Mouse (Mus musculus) heart, embryonic 10.5 days (tissue): ENCODE results near the gene Mapk8ip3. TPM values are rescaled to one million over a fixed set of nuclear protein-coding genes. Genes with fewer than 3 reads are reported as not detected.
A peak's percentile ranks its signal among the peaks of the same experiment; 100 is the strongest.

Source experiments
- DNase-seq: peaks from one replicate; pipeline ENCODE4 v3.0.0-alpha.2; 2017; ENCODE audit warnings: low spot score
- H3K27ac ChIP-seq: fragments of 300-500 bp; sonication (generic); 2 replicates; pipeline ENCODE4 v1.5.1; 2016; ENCODE audit warnings: mild to moderate bottlenecking
- H3K27me3 ChIP-seq: fragments of 300-500 bp; sonication (generic); 2 replicates; pipeline ENCODE4 v1.6.1; 2016; ENCODE audit warnings: mild to moderate bottlenecking; ENCODE audit not compliant: poor library complexity, insufficient read depth, severe bottlenecking
- H3K36me3 ChIP-seq: fragments of 300-500 bp; sonication (generic); 2 replicates; pipeline ENCODE4 v1.6.1; 2016; ENCODE audit warnings: mild to moderate bottlenecking, moderate library complexity
- H3K4me1 ChIP-seq: fragments of 300-500 bp; sonication (generic); 2 replicates; pipeline ENCODE4 v1.6.1; 2016; ENCODE audit warnings: mild to moderate bottlenecking
- H3K4me3 ChIP-seq: fragments of 300-500 bp; sonication (generic); 2 replicates; pipeline ENCODE4 v1.5.1; 2016; ENCODE audit warnings: mild to moderate bottlenecking, moderate library complexity
- H3K9me3 ChIP-seq: fragments of 300-500 bp; sonication (generic); 2 replicates; pipeline ENCODE4 v1.6.1; 2016; ENCODE audit warnings: mild to moderate bottlenecking, moderate library complexity
- WGBS: fragments of 180-500 bp; shearing (Covaris S2); methylation state at CpG from one replicate; pipeline ENCODE4 v1.1.7; 2016; 5-methylcytosine and 5-hydroxymethylcytosine counted together
- polyA plus RNA-seq: library from polyadenylated mRNA; unstranded; fragments of >200 nt; fragmentation: Nextera tagmentation; extraction: Ambion mirVana; gene quantifications from 2 replicates; pipeline ENCODE4 v1.2.1, GENCODE M21; 2016

Mapk8ip3 gene
- polyA plus RNA-seq, 1 experiment from 2014 or later: 36.3 TPM

- peak overlapping the region; percentile 89; the same call in 1 of the 2 replicates for H3K27ac ChIP-seq
- H3K4me3 ChIP-seq: peak overlapping the region; percentile 87
- peaks cover 64% of the 10 kb centered on the region for H3K36me3 ChIP-seq
- 61% methylated on average over 18 of the region's 18 CpGs for WGBS
- no peaks in the 10 kb centered on the region for H3K9me3 ChIP-seq
- H3K27me3 ChIP-seq: no peaks in the 10 kb centered on the region
- no peak for DNase-seq
- peaks cover 30% of the 10 kb centered on the region for H3K4me1 ChIP-seq
Measured at GRCm38 (mm10) chr17:24887291-24888080, 49.3 kb downstream of the Mapk8ip3 start.

DNA sequence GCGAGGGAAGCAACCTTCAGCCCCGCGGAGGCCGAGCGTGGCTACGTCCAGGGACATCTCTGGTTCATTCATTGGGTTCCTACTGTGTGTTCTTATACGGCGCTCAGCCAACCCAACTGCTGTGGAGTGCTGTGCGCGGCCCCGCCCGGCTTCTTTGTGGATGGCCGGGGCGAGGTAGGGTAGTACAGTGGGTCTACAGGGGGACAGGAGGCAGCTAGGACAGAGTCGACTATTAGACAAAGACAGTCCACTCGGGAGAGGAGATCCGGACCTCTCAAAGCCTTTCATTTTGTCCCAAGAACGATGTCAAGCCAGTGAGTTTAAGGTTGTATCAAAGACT is 49.9 kb downstream of the Mapk8ip3 start:
- under 1% methylated on average over 18 of the region's 18 CpGs for WGBS
- Histone ChIP-seq H3K4me3 (peak overlapping the region; percentile 87), H3K36me3 (peaks cover 63% of the 10 kb centered on the region), H3K4me1 (peaks cover 32% of the 10 kb centered on the region), H3K9me3 (no peaks in the 10 kb centered on the region), H3K27me3 (no peaks in the 10 kb centered on the region), H3K27ac (peak overlapping the region; percentile 89)
- no peak for DNase-seq

- DNase-seq: peak; percentile 100
- no peaks in the 10 kb centered on the region for H3K9me3 ChIP-seq
- peak within 1 kb of the TSS; percentile 89 for H3K27ac ChIP-seq
- under 1% methylated on average over 69 of the region's 69 CpGs for WGBS
- H3K36me3 ChIP-seq: peaks cover 57% of the 10 kb centered on the region
- H3K4me1 ChIP-seq: peaks cover 37% of the 10 kb centered on the region
- H3K27me3 ChIP-seq: no peaks in the 10 kb centered on the region
- peak within 1 kb of the TSS; percentile 87 for H3K4me3 ChIP-seq
Measured at GRCm38 (mm10) chr17:24886134-24886931, 50.4 kb downstream of the Mapk8ip3 start, which contains the start of the genes Nubp2 and Spsb3. Gene Nubp2, minus strand, starts transcription at chr17:24886349. Gene Spsb3, plus strand, starts transcription at chr17:24886643.

DNA sequence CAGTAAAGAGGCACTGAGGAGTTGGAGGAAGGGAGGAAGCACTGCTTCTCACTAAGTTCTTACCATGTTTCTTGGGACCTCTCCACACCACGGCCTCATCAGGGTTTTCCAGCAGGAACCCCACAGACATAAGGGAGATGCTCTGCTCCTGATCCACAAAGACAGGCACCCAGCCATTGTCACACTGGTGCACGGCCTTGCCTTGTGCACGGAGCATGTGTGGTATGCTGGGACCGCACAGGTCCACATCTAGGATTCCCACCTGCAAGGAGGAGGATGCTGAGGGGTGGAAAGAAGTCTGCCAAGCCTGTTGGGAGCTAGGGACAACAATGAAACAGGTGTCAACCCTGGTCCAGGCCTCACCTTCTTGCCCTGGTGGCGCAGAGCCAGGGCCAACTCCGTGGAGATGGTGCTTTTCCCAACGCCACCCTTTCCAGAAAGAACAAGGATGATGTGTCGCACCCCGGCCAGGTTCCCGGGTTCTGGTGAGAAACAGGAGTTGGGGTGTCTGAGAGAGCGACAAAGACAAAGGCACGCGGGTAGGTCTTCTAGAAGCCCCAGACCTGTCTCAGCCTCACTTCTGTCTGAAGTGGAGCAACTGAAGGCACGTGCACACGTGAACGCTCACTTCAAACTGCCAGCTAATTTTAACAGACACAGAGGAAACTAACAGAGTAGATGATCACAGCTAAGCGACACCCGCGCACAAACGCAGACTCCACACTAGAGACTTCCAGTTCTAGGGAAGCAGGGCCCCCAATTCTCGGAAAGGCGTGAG is 51.2 kb downstream of the Mapk8ip3 start:
- peak overlapping the region; percentile 70 for H3K27ac ChIP-seq
- H3K36me3 ChIP-seq: peaks cover 50% of the 10 kb centered on the region
- peak overlapping the region; percentile 87 for H3K4me3 ChIP-seq
- no peaks in the 10 kb centered on the region for H3K9me3 ChIP-seq
- peaks cover 42% of the 10 kb centered on the region for H3K4me1 ChIP-seq
- no peak for DNase-seq
- WGBS: 23% methylated on average over 22 of the region's 22 CpGs
- H3K27me3 ChIP-seq: no peaks in the 10 kb centered on the region

GRCm38 (mm10) chr17:24884391-24884790 is 52.4 kb downstream of the Mapk8ip3 start:
- no peak overlapping the region for H3K4me3 ChIP-seq
- WGBS: 76% methylated on average over 6 of the region's 6 CpGs

GRCm38 (mm10) chr17:24881738-24882440 is 54.9 kb downstream of the Mapk8ip3 start:
- DNase-seq: no peak
- H3K27me3 ChIP-seq: no peaks in the 10 kb centered on the region
- H3K36me3 ChIP-seq: peaks cover 31% of the 10 kb centered on the region
- H3K27ac ChIP-seq: no peak overlapping the region
- 39% methylated on average over 7 of the region's 7 CpGs for WGBS
- H3K9me3 ChIP-seq: no peaks in the 10 kb centered on the region
- H3K4me3 ChIP-seq: no peak overlapping the region
- H3K4me1 ChIP-seq: peaks cover 38% of the 10 kb centered on the region

More at GRCm38 (mm10) chr17:24884391-24884790, 52.4 kb downstream of the Mapk8ip3 start:
- H3K27ac ChIP-seq: no peak overlapping the region
- H3K27me3 ChIP-seq: no peaks in the 10 kb centered on the region
- no peak for DNase-seq
- no peaks in the 10 kb centered on the region for H3K9me3 ChIP-seq
- peaks cover 40% of the 10 kb centered on the region for H3K36me3 ChIP-seq
- peaks cover 42% of the 10 kb centered on the region for H3K4me1 ChIP-seq

- H3K4me3 ChIP-seq: no peak overlapping the region
- 82% methylated on average over 8 of the region's 8 CpGs for WGBS
Measured at GRCm38 (mm10) chr17:24878531-24878930, 58.2 kb downstream of the Mapk8ip3 start.

DNA sequence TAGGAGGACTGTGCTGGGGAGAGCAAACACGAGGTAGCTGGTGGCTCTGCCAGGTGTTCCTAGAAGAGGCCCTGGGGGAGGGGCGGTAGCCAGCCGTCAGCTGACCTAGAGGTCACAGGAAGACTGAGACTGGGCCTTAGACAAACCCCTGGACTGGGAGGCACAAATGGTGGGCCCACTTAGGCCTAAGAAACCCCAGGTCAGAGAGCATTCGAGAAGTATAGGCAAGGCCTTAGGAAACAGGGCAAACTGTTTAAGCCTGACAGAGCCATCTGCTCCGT is 58.7 kb downstream of the Mapk8ip3 start:
- no peak overlapping the region for H3K4me3 ChIP-seq
- peaks cover 11% of the 10 kb centered on the region for H3K36me3 ChIP-seq
- no peaks in the 10 kb centered on the region for H3K27me3 ChIP-seq
- DNase-seq: no peak
- peak overlapping the region; percentile 48 for H3K27ac ChIP-seq
- H3K4me1 ChIP-seq: peaks cover 23% of the 10 kb centered on the region
- 39% methylated on average over 5 of the region's 5 CpGs for WGBS
- H3K9me3 ChIP-seq: no peaks in the 10 kb centered on the region

More at GRCm38 (mm10) chr17:24878531-24878930, 58.2 kb downstream of the Mapk8ip3 start:
- Histone ChIP-seq H3K36me3 (peaks cover 16% of the 10 kb centered on the region), H3K9me3 (no peaks in the 10 kb centered on the region), H3K27me3 (no peaks in the 10 kb centered on the region), H3K4me1 (peaks cover 23% of the 10 kb centered on the region), H3K27ac (peak overlapping the region; percentile 48; the same call in 1 of the 2 replicates)
- DNase-seq: no peak

- no peaks in the 10 kb centered on the region for H3K9me3 ChIP-seq
- H3K27ac ChIP-seq: peak overlapping the region; percentile 48
- H3K4me3 ChIP-seq: no peak overlapping the region
- H3K4me1 ChIP-seq: peaks cover 23% of the 10 kb centered on the region
- H3K36me3 ChIP-seq: peaks cover 6% of the 10 kb centered on the region; the same call in 1 of the 2 replicates
- H3K27me3 ChIP-seq: no peaks in the 10 kb centered on the region
- no peak for DNase-seq
- WGBS: 59% methylated on average over 10 of the region's 10 CpGs
Measured at GRCm38 (mm10) chr17:24877336-24878116, 59.3 kb downstream of the Mapk8ip3 start.

DNA sequence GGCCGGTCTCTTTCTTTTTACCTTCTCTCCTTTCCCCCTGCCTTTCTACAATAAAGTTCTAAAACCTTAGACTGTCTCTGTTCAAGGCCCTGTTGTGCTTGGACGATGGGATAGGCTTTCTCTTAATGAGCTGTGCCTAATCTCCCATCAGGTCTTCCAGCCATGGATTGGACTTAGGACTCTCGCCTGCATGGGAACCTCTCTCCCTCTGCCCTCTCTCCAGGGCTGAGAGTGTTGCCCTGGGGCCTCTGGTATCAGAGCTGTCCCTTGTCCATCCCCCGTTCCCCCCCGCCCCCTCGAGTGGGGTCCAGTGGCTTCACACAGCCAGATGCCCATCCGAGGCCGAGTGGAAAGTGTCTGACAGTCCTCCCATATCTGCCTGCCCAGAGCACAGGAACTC is 61.8 kb downstream of the Mapk8ip3 start:
- no peaks in the 10 kb centered on the region for H3K36me3 ChIP-seq
- H3K27me3 ChIP-seq: no peaks in the 10 kb centered on the region
- peaks cover 11% of the 10 kb centered on the region for H3K4me1 ChIP-seq
- DNase-seq: no peak
- 76% methylated on average over 8 of the region's 8 CpGs for WGBS
- H3K4me3 ChIP-seq: no peak overlapping the region
- no peak overlapping the region for H3K27ac ChIP-seq
- no peaks in the 10 kb centered on the region for H3K9me3 ChIP-seq

DNA sequence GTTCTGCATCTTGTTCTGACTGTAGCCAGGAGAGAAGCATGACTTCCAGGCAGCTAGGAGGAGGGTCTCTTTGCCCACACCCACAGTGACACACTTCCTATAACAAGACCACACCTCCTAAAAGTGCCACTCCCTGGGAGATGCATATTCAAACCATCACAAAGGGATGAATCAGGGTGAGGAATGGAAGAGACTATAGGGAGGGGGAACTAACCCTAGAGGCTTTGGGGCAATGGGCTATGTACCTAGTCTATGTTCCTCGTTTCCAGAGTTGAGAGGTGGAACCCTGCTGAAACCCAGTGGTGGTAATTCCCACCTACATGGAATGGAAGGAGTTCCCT is 62.4 kb downstream of the Mapk8ip3 start:
- WGBS: 40% methylated on average over 1 of the region's 1 CpGs

More for the DNA sequence above, 62.4 kb downstream of the Mapk8ip3 start:
- no peaks in the 10 kb centered on the region for H3K27me3 ChIP-seq
- H3K27ac ChIP-seq: no peak overlapping the region
- no peaks in the 10 kb centered on the region for H3K36me3 ChIP-seq
- DNase-seq: no peak
- no peaks in the 10 kb centered on the region for H3K9me3 ChIP-seq
- peaks cover 11% of the 10 kb centered on the region for H3K4me1 ChIP-seq
- no peak overlapping the region for H3K4me3 ChIP-seq
